Mouse (Mus musculus) midbrain, embryonic 11.5 days (tissue): ENCODE measurements around the gene Syne1. TPM values are rescaled to one million over a fixed set of nuclear protein-coding genes. Genes with fewer than 3 reads are reported as not detected.

Experiments
- polyA plus RNA-seq: library from polyadenylated mRNA; unstranded; fragments of >200 nt; fragmentation: Nextera tagmentation; extraction: Ambion mirVana; gene quantifications from 2 replicates; pipeline ENCODE4 v1.2.1, GENCODE M21; 2014

Syne1 gene
- polyA plus RNA-seq, 1 experiment from 2014 or later, result 2.9 TPM

Other genes with a start within 250 kb of the Syne1 start
- gene Myct1, start 42.3 kb upstream of the Syne1 start, polyA plus RNA-seq, result 2.1 and 2.2 TPM in 2 replicates
- gene Vip, start 87.7 kb upstream of the Syne1 start, polyA plus RNA-seq, result 0.45 and 0.65 TPM in 2 replicates